Mouse (Mus musculus): Measurements from ENCODE around the gene Spem1. TPM values are rescaled to one million over a fixed set of nuclear protein-coding genes. Genes with fewer than 3 reads are reported as not detected.

Spem1 gene
- polyA plus RNA-seq, 1 experiment from 2014 or later: not detected

- TF ChIP-seq CTCF (IDR thresholded peaks at IDR 0.05): no peak
- TF ChIP-seq EP300 (IDR thresholded peaks at IDR 0.05): no peak; the same call in 1 of the 2 replicates
- peak within 1 kb of the TSS; percentile 84 for H3K27ac ChIP-seq (ENCODE audit: low read length)
- H3K36me3 ChIP-seq (ENCODE audit: insufficient read depth, low read length): no peaks in the 10 kb centered on the region
- no peaks in the 10 kb centered on the region for H3K4me1 ChIP-seq (ENCODE audit: insufficient read depth, low read depth, low read length)
- DNase-seq (ENCODE audit: low spot score) (peak; percentile 88), ATAC-seq (peak; percentile 84)
- no peaks in the 10 kb centered on the region for H3K9me3 ChIP-seq (ENCODE audit: low read length)
- no peaks in the 10 kb centered on the region for H3K27me3 ChIP-seq (replicated peaks; ENCODE audit: insufficient read depth, low read length)
- H3K4me2 ChIP-seq (replicated peaks; ENCODE audit: low read depth, low read length): peak within 1 kb of the TSS; percentile 48
- peak within 1 kb of the TSS; percentile 25 for H3K4me3 ChIP-seq (ENCODE audit: low read depth, low read length)
- 16% methylated on average over 30 of the region's 30 CpGs for WGBS
- H3K9ac ChIP-seq (replicated peaks; ENCODE audit: low read depth): peak within 1 kb of the TSS; percentile 39
These were observed 36.4 kb upstream of the Spem1 start, which contains the start of gene Tnk1 for GRCm38 (mm10) chr11:69858113-69858998. Tnk1 (minus strand) TSS chr11:69858730.

DNA sequence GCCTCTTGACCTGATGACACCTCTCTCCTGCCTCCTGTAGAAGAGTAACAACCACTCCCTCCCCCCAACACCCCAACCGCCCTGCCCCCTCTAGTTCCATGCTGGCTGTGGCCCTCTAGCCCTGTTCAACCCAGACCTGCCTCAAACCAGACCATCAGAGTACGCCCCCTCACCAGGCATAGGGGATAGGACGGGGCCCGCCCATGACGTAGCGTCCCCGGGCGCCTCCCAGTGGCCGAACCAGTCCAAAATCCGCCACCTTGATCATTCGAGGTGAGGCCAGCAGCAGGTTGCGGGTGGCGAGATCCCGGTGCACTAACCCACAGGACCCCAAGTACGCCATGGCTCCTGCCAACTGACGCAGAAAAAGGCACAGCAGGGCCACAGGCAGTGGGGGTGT, 33.4 kb upstream of the Spem1 start:
- H3K4me2 ChIP-seq (replicated peaks; ENCODE audit: low read depth, low read length): no peak overlapping the region
- peaks cover 14% of the 10 kb centered on the region for H3K36me3 ChIP-seq (ENCODE audit: insufficient read depth, low read length)
- no peak overlapping the region for H3K9ac ChIP-seq (replicated peaks; ENCODE audit: low read depth)
- 37% methylated on average over 16 of the region's 16 CpGs for WGBS
- H3K4me3 ChIP-seq (ENCODE audit: low read depth, low read length): no peak overlapping the region
- DNase-seq (ENCODE audit: low spot score) (no peak), ATAC-seq (peak; percentile 28)
- 0 out of 2 replicates have a peak, but pooled peaks cover 3% of the 10 kb centered on the region for H3K4me1 ChIP-seq (ENCODE audit: insufficient read depth, low read depth, low read length)
- no peak overlapping the region for H3K27ac ChIP-seq (ENCODE audit: low read length)
- H3K27me3 ChIP-seq (replicated peaks; ENCODE audit: insufficient read depth, low read length): no peaks in the 10 kb centered on the region
- TF ChIP-seq EP300 (IDR thresholded peaks at IDR 0.05): no peak
- peak; percentile 66 for TF ChIP-seq CTCF (IDR thresholded peaks at IDR 0.05)
- H3K9me3 ChIP-seq (ENCODE audit: low read length): no peaks in the 10 kb centered on the region

- Histone ChIP-seq H3K4me3 (ENCODE audit: low read depth, low read length) (no peak overlapping the region), H3K27me3 (replicated peaks; ENCODE audit: insufficient read depth, low read length) (no peaks in the 10 kb centered on the region), H3K9me3 (ENCODE audit: low read length) (no peaks in the 10 kb centered on the region), H3K9ac (replicated peaks; ENCODE audit: low read depth) (no peak overlapping the region), H3K36me3 (ENCODE audit: insufficient read depth, low read length) (peaks cover 16% of the 10 kb centered on the region), H3K4me2 (replicated peaks; ENCODE audit: low read depth, low read length) (no peak overlapping the region), H3K4me1 (ENCODE audit: insufficient read depth, low read depth, low read length) (0 out of 2 replicates have a peak, but pooled peaks cover 3% of the 10 kb centered on the region), H3K27ac (ENCODE audit: low read length) (no peak overlapping the region)
- TF ChIP-seq CTCF (IDR thresholded peaks at IDR 0.05) (no peak), EP300 (IDR thresholded peaks at IDR 0.05) (no peak)
- 71% methylated on average over 10 of the region's 10 CpGs for WGBS
- ATAC-seq (no peak), DNase-seq (ENCODE audit: low spot score) (no peak)
These were observed 32.7 kb upstream of the Spem1 start for GRCm38 (mm10) chr11:69854680-69855079.

DNA sequence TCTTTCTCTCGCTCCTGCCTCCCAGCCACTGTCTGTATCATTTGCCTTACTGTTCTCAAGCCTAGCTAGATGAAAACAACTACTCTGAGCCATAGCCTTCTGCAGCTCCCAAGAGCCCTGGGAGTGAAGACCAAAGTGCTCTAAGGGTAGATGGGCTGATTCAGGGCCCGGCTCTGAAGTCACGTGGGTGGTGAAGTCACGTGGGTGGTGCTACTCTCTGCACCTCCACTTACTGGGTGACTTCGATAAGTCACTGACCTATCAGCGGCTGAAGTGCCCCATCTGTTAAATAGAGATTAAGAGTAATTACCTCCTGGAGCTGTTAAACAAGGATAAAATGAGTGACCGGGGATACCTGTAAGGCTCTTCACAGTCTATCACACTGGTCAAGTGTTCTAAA, 32.0 kb upstream of the Spem1 start:
- Histone ChIP-seq H3K9ac (replicated peaks; ENCODE audit: low read depth) (no peak overlapping the region), H3K36me3 (ENCODE audit: insufficient read depth, low read length) (peaks cover 16% of the 10 kb centered on the region)

GRCm38 (mm10) chr11:69850754-69851153, 28.8 kb upstream of the Spem1 start:
- no peak for TF ChIP-seq CTCF (IDR thresholded peaks at IDR 0.05)
- no peak for TF ChIP-seq EP300 (IDR thresholded peaks at IDR 0.05)
- Histone ChIP-seq H3K4me1 (ENCODE audit: insufficient read depth, low read depth, low read length) (peaks cover 14% of the 10 kb centered on the region; the same call in 1 of the 2 replicates), H3K36me3 (ENCODE audit: insufficient read depth, low read length) (peaks cover 24% of the 10 kb centered on the region), H3K4me2 (replicated peaks; ENCODE audit: low read depth, low read length) (no peak overlapping the region), H3K27ac (ENCODE audit: low read length) (no peak overlapping the region), H3K9me3 (ENCODE audit: low read length) (no peaks in the 10 kb centered on the region), H3K9ac (replicated peaks; ENCODE audit: low read depth) (no peak overlapping the region), H3K27me3 (replicated peaks; ENCODE audit: insufficient read depth, low read length) (no peaks in the 10 kb centered on the region), H3K4me3 (ENCODE audit: low read depth, low read length) (no peak overlapping the region)
- DNase-seq (ENCODE audit: low spot score) (no peak), ATAC-seq (no peak)
- WGBS: 59% methylated on average over 8 of the region's 8 CpGs

More for the DNA sequence above, 32.0 kb upstream of the Spem1 start:
- no peaks in the 10 kb centered on the region for H3K9me3 ChIP-seq (ENCODE audit: low read length)
- TF ChIP-seq EP300 (IDR thresholded peaks at IDR 0.05) (no peak), CTCF (IDR thresholded peaks at IDR 0.05) (no peak)
- H3K4me2 ChIP-seq (replicated peaks; ENCODE audit: low read depth, low read length): no peak overlapping the region
- H3K27me3 ChIP-seq (replicated peaks; ENCODE audit: insufficient read depth, low read length): no peaks in the 10 kb centered on the region
- 0 out of 2 replicates have a peak, but pooled peaks cover 3% of the 10 kb centered on the region for H3K4me1 ChIP-seq (ENCODE audit: insufficient read depth, low read depth, low read length)
- no peak overlapping the region for H3K4me3 ChIP-seq (ENCODE audit: low read depth, low read length)
- no peak for DNase-seq (ENCODE audit: low spot score)
- peak; percentile 29 for ATAC-seq
- H3K27ac ChIP-seq (ENCODE audit: low read length): no peak overlapping the region
- 48% methylated on average over 7 of the region's 7 CpGs for WGBS

- peaks cover 24% of the 10 kb centered on the region for H3K36me3 ChIP-seq (ENCODE audit: insufficient read depth, low read length)
- DNase-seq (ENCODE audit: low spot score) (no peak), ATAC-seq (no peak)
- TF ChIP-seq EP300 (IDR thresholded peaks at IDR 0.05): no peak
- TF ChIP-seq CTCF (IDR thresholded peaks at IDR 0.05): no peak
- peaks cover 18% of the 10 kb centered on the region; the same call in 1 of the 2 replicates for H3K4me1 ChIP-seq (ENCODE audit: insufficient read depth, low read depth, low read length)
- H3K9me3 ChIP-seq (ENCODE audit: low read length): no peaks in the 10 kb centered on the region
- no peak overlapping the region for H3K4me2 ChIP-seq (replicated peaks; ENCODE audit: low read depth, low read length)
- no peak overlapping the region for H3K9ac ChIP-seq (replicated peaks; ENCODE audit: low read depth)
- no peak overlapping the region for H3K27ac ChIP-seq (ENCODE audit: low read length)
- WGBS: 85% methylated on average over 15 of the region's 15 CpGs
- no peaks in the 10 kb centered on the region for H3K27me3 ChIP-seq (replicated peaks; ENCODE audit: insufficient read depth, low read length)
- H3K4me3 ChIP-seq (ENCODE audit: low read depth, low read length): no peak overlapping the region
These were observed 27.9 kb upstream of the Spem1 start for GRCm38 (mm10) chr11:69849884-69850283.
